Mouse (Mus musculus): ENCODE data around the gene Creb3l1. TPM values are rescaled to one million over a fixed set of nuclear protein-coding genes. Genes with fewer than 3 reads are reported as not detected.

Gene Creb3l1
- polyA plus RNA-seq, 1 experiment from 2014 or later = 56.6 TPM

DNA sequence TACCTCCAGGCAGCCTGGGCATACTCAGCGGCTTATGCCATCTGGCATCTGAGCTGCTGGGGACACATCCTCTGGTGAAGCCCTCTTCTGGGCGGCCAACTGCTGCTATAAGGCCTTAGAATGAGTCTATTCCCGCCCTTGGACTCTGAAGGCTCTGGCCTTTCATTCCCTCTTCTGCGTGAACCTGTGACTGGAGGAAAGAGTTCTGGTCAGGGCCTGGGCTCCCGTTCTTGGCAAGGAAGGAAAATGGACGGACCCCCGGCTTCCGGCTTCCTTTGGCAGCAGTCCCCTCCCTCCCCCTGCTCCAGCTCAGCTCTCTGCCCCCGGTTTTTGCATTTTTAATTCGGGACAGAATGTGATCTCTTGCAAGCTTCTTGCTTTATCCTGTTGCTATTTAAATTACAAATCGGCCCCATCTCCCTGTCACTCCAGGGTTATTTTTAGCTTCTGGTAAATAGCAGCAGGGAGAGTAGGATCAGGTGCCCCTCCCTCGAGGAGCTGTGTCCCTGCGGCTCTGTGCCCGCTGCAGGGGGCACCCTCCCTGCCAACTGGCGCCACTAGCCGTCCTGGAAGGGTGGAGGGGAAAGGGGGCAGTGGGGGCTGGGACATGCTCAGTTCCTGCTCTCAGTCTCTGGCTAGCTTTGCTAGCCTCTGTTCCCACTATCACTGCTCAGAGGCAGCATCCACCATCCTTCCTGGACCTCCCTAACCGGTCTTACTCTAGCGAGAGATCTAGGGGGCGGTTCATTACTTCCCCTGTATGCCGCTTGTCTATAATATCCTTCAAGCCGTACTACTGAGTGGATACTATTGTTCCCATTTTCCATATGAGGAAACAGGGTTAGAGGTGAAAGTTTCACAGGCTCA lies 52.8 kb downstream of the Creb3l1 start:
- H3K36me3 ChIP-seq (ENCODE audit: control insufficient read depth, insufficient read depth, low read length) = no peaks in the 10 kb centered on the region
- peaks cover 24% of the 10 kb centered on the region for H3K27me3 ChIP-seq (replicated peaks; ENCODE audit: control insufficient read depth, insufficient read depth, low read length)
- H3K9me3 ChIP-seq (ENCODE audit: control insufficient read depth, low read length) = no peaks in the 10 kb centered on the region
- H3K4me2 ChIP-seq (ENCODE audit: low read depth, low read length) = peak overlapping the region; percentile 33
- H3K4me3 ChIP-seq (ENCODE audit: low read depth, low read length) = no peak overlapping the region
- peak; percentile 39; the same call in 1 of the 2 replicates for ATAC-seq (ENCODE audit: low read depth)
- H3K4me1 ChIP-seq (ENCODE audit: control insufficient read depth, insufficient read depth, low read length) = peaks cover 18% of the 10 kb centered on the region
- no peak overlapping the region for H3K9ac ChIP-seq (ENCODE audit: low read depth, low read length)
- peak; percentile 56 for DNase-seq (ENCODE audit: low spot score)
- WGBS = 18% methylated on average over 21 of the region's 21 CpGs
- peak overlapping the region; percentile 63 for H3K27ac ChIP-seq (replicated peaks; ENCODE audit: low read depth, low read length)

GRCm38 (mm10) chr2:91967962-91968361 lies 56.3 kb downstream of the Creb3l1 start:
- Histone ChIP-seq H3K4me2 (ENCODE audit: low read depth, low read length) (no peak overlapping the region), H3K9me3 (ENCODE audit: control insufficient read depth, low read length) (no peaks in the 10 kb centered on the region), H3K4me1 (ENCODE audit: control insufficient read depth, insufficient read depth, low read length) (peaks cover 19% of the 10 kb centered on the region), H3K27me3 (replicated peaks; ENCODE audit: control insufficient read depth, insufficient read depth, low read length) (no peaks in the 10 kb centered on the region), H3K27ac (replicated peaks; ENCODE audit: low read depth, low read length) (peak overlapping the region; percentile 50; the same call in 1 of the 2 replicates), H3K36me3 (ENCODE audit: control insufficient read depth, insufficient read depth, low read length) (no peaks in the 10 kb centered on the region), H3K4me3 (ENCODE audit: low read depth, low read length) (no peak overlapping the region), H3K9ac (ENCODE audit: low read depth, low read length) (no peak overlapping the region)
- 45% methylated on average over 11 of the region's 11 CpGs for WGBS
- ATAC-seq (ENCODE audit: low read depth) (no peak), DNase-seq (ENCODE audit: low spot score) (no peak)

GRCm38 (mm10) chr2:91966367-91966766 lies 57.9 kb downstream of the Creb3l1 start:
- ATAC-seq (ENCODE audit: low read depth) = no peak

GRCm38 (mm10) chr2:91965417-91965816 lies 58.9 kb downstream of the Creb3l1 start:
- peak overlapping the region; percentile 54 for H3K9ac ChIP-seq (ENCODE audit: low read depth, low read length)
- H3K36me3 ChIP-seq (ENCODE audit: control insufficient read depth, insufficient read depth, low read length) = no peaks in the 10 kb centered on the region
- ATAC-seq (ENCODE audit: low read depth) (peak; percentile 30; the same call in 1 of the 2 replicates), DNase-seq (ENCODE audit: low spot score) (peak; percentile 62)
- H3K27ac ChIP-seq (replicated peaks; ENCODE audit: low read depth, low read length) = peak overlapping the region; percentile 59
- peak overlapping the region; percentile 89 for H3K4me3 ChIP-seq (ENCODE audit: low read depth, low read length)
- no peaks in the 10 kb centered on the region for H3K9me3 ChIP-seq (ENCODE audit: control insufficient read depth, low read length)
- no peaks in the 10 kb centered on the region for H3K27me3 ChIP-seq (replicated peaks; ENCODE audit: control insufficient read depth, insufficient read depth, low read length)
- WGBS = 16% methylated on average over 16 of the region's 20 CpGs
- H3K4me1 ChIP-seq (ENCODE audit: control insufficient read depth, insufficient read depth, low read length) = peaks cover 18% of the 10 kb centered on the region
- peak overlapping the region; percentile 91 for H3K4me2 ChIP-seq (ENCODE audit: low read depth, low read length)

More at GRCm38 (mm10) chr2:91966367-91966766, 57.9 kb downstream of the Creb3l1 start:
- Histone ChIP-seq H3K4me3 (ENCODE audit: low read depth, low read length) (no peak overlapping the region), H3K27me3 (replicated peaks; ENCODE audit: control insufficient read depth, insufficient read depth, low read length) (no peaks in the 10 kb centered on the region), H3K27ac (replicated peaks; ENCODE audit: low read depth, low read length) (no peak overlapping the region), H3K4me2 (ENCODE audit: low read depth, low read length) (no peak overlapping the region), H3K9ac (ENCODE audit: low read depth, low read length) (no peak overlapping the region), H3K36me3 (ENCODE audit: control insufficient read depth, insufficient read depth, low read length) (no peaks in the 10 kb centered on the region), H3K4me1 (ENCODE audit: control insufficient read depth, insufficient read depth, low read length) (peaks cover 23% of the 10 kb centered on the region), H3K9me3 (ENCODE audit: control insufficient read depth, low read length) (no peaks in the 10 kb centered on the region)
- no peak for DNase-seq (ENCODE audit: low spot score)
- 77% methylated on average over 5 of the region's 5 CpGs for WGBS

DNA sequence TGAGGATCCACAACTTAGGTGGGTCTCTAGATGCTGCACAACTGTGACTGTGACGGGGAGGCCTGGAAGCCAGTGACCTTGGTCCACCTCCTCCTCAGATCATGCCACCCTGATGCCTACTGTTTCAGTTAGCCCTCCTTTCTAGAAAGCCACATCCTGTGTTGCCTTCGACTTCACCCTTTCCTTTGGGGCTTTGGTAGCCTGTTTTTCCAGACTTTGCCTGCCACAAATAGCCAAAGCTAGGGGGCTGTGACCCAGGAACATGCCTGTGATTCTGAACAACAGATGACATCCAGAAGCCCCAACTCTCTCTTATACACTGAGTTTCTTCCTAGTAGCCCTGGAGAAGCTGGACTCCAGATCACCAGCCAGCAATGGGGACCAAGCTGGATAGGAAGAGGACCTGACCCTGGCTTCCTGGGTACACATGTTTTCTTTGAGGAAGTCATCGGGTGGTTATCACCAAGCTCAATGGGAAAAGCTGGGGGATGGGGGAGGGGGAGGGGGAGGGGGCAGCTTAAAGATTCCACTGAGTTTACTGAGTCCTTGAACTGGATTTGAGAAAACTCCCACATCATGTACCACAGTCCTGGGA lies 59.6 kb downstream of the Creb3l1 start:
- Histone ChIP-seq H3K4me3 (ENCODE audit: low read depth, low read length) (peak overlapping the region; percentile 89), H3K4me2 (ENCODE audit: low read depth, low read length) (peak overlapping the region; percentile 91), H3K9me3 (ENCODE audit: control insufficient read depth, low read length) (no peaks in the 10 kb centered on the region), H3K36me3 (ENCODE audit: control insufficient read depth, insufficient read depth, low read length) (no peaks in the 10 kb centered on the region), H3K9ac (ENCODE audit: low read depth, low read length) (no peak overlapping the region), H3K27ac (replicated peaks; ENCODE audit: low read depth, low read length) (0 out of 2 replicates have a peak overlapping the region, but pooled peaks have one; percentile 65), H3K27me3 (replicated peaks; ENCODE audit: control insufficient read depth, insufficient read depth, low read length) (no peaks in the 10 kb centered on the region), H3K4me1 (ENCODE audit: control insufficient read depth, insufficient read depth, low read length) (peaks cover 18% of the 10 kb centered on the region)
- ATAC-seq (ENCODE audit: low read depth) (no peak), DNase-seq (ENCODE audit: low spot score) (no peak)
- WGBS = 61% methylated on average over 3 of the region's 3 CpGs

DNA sequence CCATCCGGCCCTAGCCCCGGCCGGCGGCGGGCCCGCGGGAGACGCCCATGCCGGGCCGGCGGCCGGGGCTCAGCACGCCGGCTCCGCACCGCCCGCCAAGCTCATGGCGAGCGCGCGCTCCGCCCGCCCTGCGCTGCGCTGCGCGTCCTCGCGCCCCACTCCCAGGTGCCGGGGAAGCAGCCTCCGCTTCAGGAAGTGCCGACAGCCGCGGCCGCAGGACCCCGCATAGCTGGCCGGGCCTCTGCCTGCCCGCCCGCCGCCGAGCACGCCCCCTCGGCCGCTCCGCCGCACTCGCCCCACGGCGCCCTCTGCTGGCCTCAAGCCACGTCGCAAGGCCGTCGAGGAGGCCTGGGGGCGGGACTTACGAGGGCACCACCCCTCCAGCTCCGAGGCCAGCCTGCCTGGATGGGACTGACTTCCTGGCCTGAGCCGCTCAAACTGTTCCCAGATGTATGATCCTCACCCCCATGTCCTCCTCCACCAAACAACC lies 60.8 kb downstream of the Creb3l1 start:
- 4% methylated on average over 10 of the region's 57 CpGs for WGBS
- peak overlapping the region; percentile 89 for H3K9ac ChIP-seq (ENCODE audit: low read depth, low read length)
- no peaks in the 10 kb centered on the region for H3K27me3 ChIP-seq (replicated peaks; ENCODE audit: control insufficient read depth, insufficient read depth, low read length)
- peak overlapping the region; percentile 91 for H3K4me2 ChIP-seq (ENCODE audit: low read depth, low read length)
- H3K36me3 ChIP-seq (ENCODE audit: control insufficient read depth, insufficient read depth, low read length) = no peaks in the 10 kb centered on the region
- peak overlapping the region; percentile 89 for H3K4me3 ChIP-seq (ENCODE audit: low read depth, low read length)
- DNase-seq (ENCODE audit: low spot score) (peak; percentile 94), ATAC-seq (ENCODE audit: low read depth) (peak; percentile 96)
- H3K27ac ChIP-seq (replicated peaks; ENCODE audit: low read depth, low read length) = peak overlapping the region; percentile 76
- H3K4me1 ChIP-seq (ENCODE audit: control insufficient read depth, insufficient read depth, low read length) = peaks cover 18% of the 10 kb centered on the region
- no peaks in the 10 kb centered on the region for H3K9me3 ChIP-seq (ENCODE audit: control insufficient read depth, low read length)

- Histone ChIP-seq H3K9ac (ENCODE audit: low read depth, low read length) (peak overlapping the region; percentile 89), H3K9me3 (ENCODE audit: control insufficient read depth, low read length) (no peaks in the 10 kb centered on the region), H3K36me3 (ENCODE audit: control insufficient read depth, insufficient read depth, low read length) (no peaks in the 10 kb centered on the region), H3K4me2 (ENCODE audit: low read depth, low read length) (peak overlapping the region; percentile 91), H3K27me3 (replicated peaks; ENCODE audit: control insufficient read depth, insufficient read depth, low read length) (no peaks in the 10 kb centered on the region), H3K27ac (replicated peaks; ENCODE audit: low read depth, low read length) (peak overlapping the region; percentile 76; the same call in 1 of the 2 replicates), H3K4me3 (ENCODE audit: low read depth, low read length) (peak overlapping the region; percentile 89), H3K4me1 (ENCODE audit: control insufficient read depth, insufficient read depth, low read length) (peaks cover 18% of the 10 kb centered on the region)
- DNase-seq (ENCODE audit: low spot score) = no peak
- peak; percentile 20 for ATAC-seq (ENCODE audit: low read depth)
- 0% methylated on average over 15 of the region's 39 CpGs for WGBS
These were observed 61.4 kb downstream of the Creb3l1 start for GRCm38 (mm10) chr2:91962864-91963401.

- H3K9me3 ChIP-seq (ENCODE audit: control insufficient read depth, low read length) = no peaks in the 10 kb centered on the region
- peak overlapping the region; percentile 89 for H3K4me3 ChIP-seq (ENCODE audit: low read depth, low read length)
- H3K4me1 ChIP-seq (ENCODE audit: control insufficient read depth, insufficient read depth, low read length) = peaks cover 23% of the 10 kb centered on the region
- WGBS = 56% methylated on average over 4 of the region's 4 CpGs
- H3K4me2 ChIP-seq (ENCODE audit: low read depth, low read length) = peak overlapping the region; percentile 91
- ATAC-seq (ENCODE audit: low read depth) = no peak
- no peak for DNase-seq (ENCODE audit: low spot score)
- no peaks in the 10 kb centered on the region for H3K27me3 ChIP-seq (replicated peaks; ENCODE audit: control insufficient read depth, insufficient read depth, low read length)
- H3K9ac ChIP-seq (ENCODE audit: low read depth, low read length) = peak overlapping the region; percentile 89
- H3K36me3 ChIP-seq (ENCODE audit: control insufficient read depth, insufficient read depth, low read length) = no peaks in the 10 kb centered on the region
- no peak overlapping the region for H3K27ac ChIP-seq (replicated peaks; ENCODE audit: low read depth, low read length)
These were observed 62.2 kb downstream of the Creb3l1 start for GRCm38 (mm10) chr2:91961901-91962761.

Data from embryonic facial prominence, embryonic 14.5 days (tissue).